Mouse (Mus musculus): ENCODE measurements around the gene 1110051M20Rik.

GRCm38 (mm10) chr2:91353854-91354253 is 90.7 kb downstream of the 1110051M20Rik start:
- no peak for TF ChIP-seq CTCF (IDR thresholded peaks at IDR 0.05; ENCODE audit: low read depth, low read length)
- no peak for TF ChIP-seq GATA1 (IDR thresholded peaks at IDR 0.05; ENCODE audit: borderline replicate concordance, low read length)
